Mouse (Mus musculus): ENCODE measurements at regions not wholly inside any gene's neighbourhood (a gene's known extent, or its start where the extent isn't known, plus 50 kb on each side); places are given as distances from the start of the nearest gene placed in this dataset.

- no peaks in the 10 kb centered on the region for H3K36me3 ChIP-seq (ENCODE audit: control insufficient read depth, insufficient read depth, low read length)
- H3K4me2 ChIP-seq (replicated peaks; ENCODE audit: low read depth, low read length) = no peak overlapping the region
- WGBS = 94% methylated on average over 6 of the region's 6 CpGs
- no peaks in the 10 kb centered on the region for H3K27me3 ChIP-seq (ENCODE audit: control insufficient read depth, insufficient read depth, low read length)
- no peaks in the 10 kb centered on the region for H3K4me1 ChIP-seq (ENCODE audit: control insufficient read depth, insufficient read depth, low read length)
- H3K27ac ChIP-seq (ENCODE audit: low read length) = no peak overlapping the region
- H3K9me3 ChIP-seq (ENCODE audit: control insufficient read depth, low read depth, low read length) = no peaks in the 10 kb centered on the region
- H3K4me3 ChIP-seq (ENCODE audit: low read depth, low read length) = no peak overlapping the region
- no peak for ATAC-seq (ENCODE audit: insufficient number of reproducible peaks, insufficient read depth, low FRiP score, low read depth)
- H3K9ac ChIP-seq (replicated peaks; ENCODE audit: low read depth, low read length) = no peak overlapping the region
Observed at GRCm38 (mm10) chr6:143490019-143490418, 323.0 kb downstream of the Etnk1 start.

- ATAC-seq (ENCODE audit: insufficient number of reproducible peaks, insufficient read depth, low FRiP score, low read depth) = no peak
- Histone ChIP-seq H3K4me3 (ENCODE audit: low read depth, low read length) (no peak overlapping the region), H3K27ac (ENCODE audit: low read length) (no peak overlapping the region), H3K9me3 (ENCODE audit: control insufficient read depth, low read depth, low read length) (no peaks in the 10 kb centered on the region), H3K4me2 (replicated peaks; ENCODE audit: low read depth, low read length) (no peak overlapping the region), H3K27me3 (ENCODE audit: control insufficient read depth, insufficient read depth, low read length) (no peaks in the 10 kb centered on the region), H3K36me3 (ENCODE audit: control insufficient read depth, insufficient read depth, low read length) (no peaks in the 10 kb centered on the region), H3K9ac (replicated peaks; ENCODE audit: low read depth, low read length) (no peak overlapping the region), H3K4me1 (ENCODE audit: control insufficient read depth, insufficient read depth, low read length) (no peaks in the 10 kb centered on the region)
- WGBS = 92% methylated on average over 5 of the region's 5 CpGs
Observed at GRCm38 (mm10) chr6:143491380-143491779, 324.4 kb downstream of the Etnk1 start.

- H3K27me3 ChIP-seq (ENCODE audit: control insufficient read depth, insufficient read depth, low read length) = no peaks in the 10 kb centered on the region
- ATAC-seq (ENCODE audit: insufficient number of reproducible peaks, insufficient read depth, low FRiP score, low read depth) = no peak
- WGBS = 71% methylated on average over 3 of the region's 3 CpGs
- no peak overlapping the region for H3K9ac ChIP-seq (replicated peaks; ENCODE audit: low read depth, low read length)
- no peak overlapping the region for H3K4me3 ChIP-seq (ENCODE audit: low read depth, low read length)
- H3K36me3 ChIP-seq (ENCODE audit: control insufficient read depth, insufficient read depth, low read length) = no peaks in the 10 kb centered on the region
- H3K27ac ChIP-seq (ENCODE audit: low read length) = no peak overlapping the region
- H3K9me3 ChIP-seq (ENCODE audit: control insufficient read depth, low read depth, low read length) = no peaks in the 10 kb centered on the region
- no peak overlapping the region for H3K4me2 ChIP-seq (replicated peaks; ENCODE audit: low read depth, low read length)
- no peaks in the 10 kb centered on the region for H3K4me1 ChIP-seq (ENCODE audit: control insufficient read depth, insufficient read depth, low read length)
Observed at GRCm38 (mm10) chr6:143493543-143493942, 326.5 kb downstream of the Etnk1 start.

- H3K4me3 ChIP-seq (ENCODE audit: low read depth, low read length) = no peak overlapping the region
- H3K4me2 ChIP-seq (replicated peaks; ENCODE audit: low read depth, low read length) = no peak overlapping the region
- no peaks in the 10 kb centered on the region for H3K9me3 ChIP-seq (ENCODE audit: control insufficient read depth, low read depth, low read length)
- H3K27ac ChIP-seq (ENCODE audit: low read length) = no peak overlapping the region
- no peaks in the 10 kb centered on the region for H3K36me3 ChIP-seq (ENCODE audit: control insufficient read depth, insufficient read depth, low read length)
- ATAC-seq (ENCODE audit: insufficient number of reproducible peaks, insufficient read depth, low FRiP score, low read depth) = no peak
- no peak overlapping the region for H3K9ac ChIP-seq (replicated peaks; ENCODE audit: low read depth, low read length)
- 75% methylated on average over 11 of the region's 11 CpGs for WGBS
- no peaks in the 10 kb centered on the region for H3K4me1 ChIP-seq (ENCODE audit: control insufficient read depth, insufficient read depth, low read length)
- no peaks in the 10 kb centered on the region for H3K27me3 ChIP-seq (ENCODE audit: control insufficient read depth, insufficient read depth, low read length)
Observed at GRCm38 (mm10) chr6:143494341-143494740, 327.3 kb downstream of the Etnk1 start.

GRCm38 (mm10) chr6:143494886-143495285 is 327.9 kb downstream of the Etnk1 start:
- H3K9me3 ChIP-seq (ENCODE audit: control insufficient read depth, low read depth, low read length) = no peaks in the 10 kb centered on the region
- H3K36me3 ChIP-seq (ENCODE audit: control insufficient read depth, insufficient read depth, low read length) = no peaks in the 10 kb centered on the region
- no peaks in the 10 kb centered on the region for H3K4me1 ChIP-seq (ENCODE audit: control insufficient read depth, insufficient read depth, low read length)
- H3K4me2 ChIP-seq (replicated peaks; ENCODE audit: low read depth, low read length) = no peak overlapping the region
- H3K4me3 ChIP-seq (ENCODE audit: low read depth, low read length) = no peak overlapping the region
- no peak overlapping the region for H3K27ac ChIP-seq (ENCODE audit: low read length)
- ATAC-seq (ENCODE audit: insufficient number of reproducible peaks, insufficient read depth, low FRiP score, low read depth) = no peak
- 40% methylated on average over 7 of the region's 7 CpGs for WGBS
- no peak overlapping the region for H3K9ac ChIP-seq (replicated peaks; ENCODE audit: low read depth, low read length)
- no peaks in the 10 kb centered on the region for H3K27me3 ChIP-seq (ENCODE audit: control insufficient read depth, insufficient read depth, low read length)

- H3K27ac ChIP-seq (ENCODE audit: low read length) = no peak overlapping the region
- H3K4me1 ChIP-seq (ENCODE audit: control insufficient read depth, insufficient read depth, low read length) = peaks cover 5% of the 10 kb centered on the region; the same call in 1 of the 2 replicates
- ATAC-seq (ENCODE audit: insufficient number of reproducible peaks, insufficient read depth, low FRiP score, low read depth) = no peak
- H3K4me2 ChIP-seq (replicated peaks; ENCODE audit: low read depth, low read length) = no peak overlapping the region
- no peaks in the 10 kb centered on the region for H3K27me3 ChIP-seq (ENCODE audit: control insufficient read depth, insufficient read depth, low read length)
- H3K4me3 ChIP-seq (ENCODE audit: low read depth, low read length) = no peak overlapping the region
- no peaks in the 10 kb centered on the region for H3K36me3 ChIP-seq (ENCODE audit: control insufficient read depth, insufficient read depth, low read length)
- WGBS = 76% methylated on average over 14 of the region's 14 CpGs
- no peaks in the 10 kb centered on the region for H3K9me3 ChIP-seq (ENCODE audit: control insufficient read depth, low read depth, low read length)
- H3K9ac ChIP-seq (replicated peaks; ENCODE audit: low read depth, low read length) = no peak overlapping the region
Observed at GRCm38 (mm10) chr6:143498764-143499163, 331.7 kb downstream of the Etnk1 start.

- 76% methylated on average over 19 of the region's 19 CpGs for WGBS
- no peak overlapping the region for H3K27ac ChIP-seq (ENCODE audit: low read length)
- no peaks in the 10 kb centered on the region for H3K9me3 ChIP-seq (ENCODE audit: control insufficient read depth, low read depth, low read length)
- no peak overlapping the region for H3K4me2 ChIP-seq (replicated peaks; ENCODE audit: low read depth, low read length)
- H3K27me3 ChIP-seq (ENCODE audit: control insufficient read depth, insufficient read depth, low read length) = no peaks in the 10 kb centered on the region
- peaks cover 5% of the 10 kb centered on the region; the same call in 1 of the 2 replicates for H3K4me1 ChIP-seq (ENCODE audit: control insufficient read depth, insufficient read depth, low read length)
- H3K36me3 ChIP-seq (ENCODE audit: control insufficient read depth, insufficient read depth, low read length) = no peaks in the 10 kb centered on the region
- H3K4me3 ChIP-seq (ENCODE audit: low read depth, low read length) = no peak overlapping the region
- no peak for ATAC-seq (ENCODE audit: insufficient number of reproducible peaks, insufficient read depth, low FRiP score, low read depth)
- H3K9ac ChIP-seq (replicated peaks; ENCODE audit: low read depth, low read length) = no peak overlapping the region
Observed at GRCm38 (mm10) chr6:143499259-143500043, 332.4 kb downstream of the Etnk1 start.

GRCm38 (mm10) chr6:143502803-143503202 is 335.8 kb downstream of the Etnk1 start:
- no peak for ATAC-seq (ENCODE audit: insufficient number of reproducible peaks, insufficient read depth, low FRiP score, low read depth)
- Histone ChIP-seq H3K27ac (ENCODE audit: low read length) (no peak overlapping the region), H3K9ac (replicated peaks; ENCODE audit: low read depth, low read length) (no peak overlapping the region), H3K4me3 (ENCODE audit: low read depth, low read length) (no peak overlapping the region), H3K9me3 (ENCODE audit: control insufficient read depth, low read depth, low read length) (no peaks in the 10 kb centered on the region), H3K4me2 (replicated peaks; ENCODE audit: low read depth, low read length) (no peak overlapping the region), H3K27me3 (ENCODE audit: control insufficient read depth, insufficient read depth, low read length) (no peaks in the 10 kb centered on the region), H3K4me1 (ENCODE audit: control insufficient read depth, insufficient read depth, low read length) (peaks cover 5% of the 10 kb centered on the region; the same call in 1 of the 2 replicates), H3K36me3 (ENCODE audit: control insufficient read depth, insufficient read depth, low read length) (no peaks in the 10 kb centered on the region)
- WGBS = 77% methylated on average over 8 of the region's 8 CpGs

GRCm38 (mm10) chr6:143503953-143504352 is 336.9 kb downstream of the Etnk1 start:
- H3K9me3 ChIP-seq (ENCODE audit: control insufficient read depth, low read depth, low read length) = no peaks in the 10 kb centered on the region
- no peak for ATAC-seq (ENCODE audit: insufficient number of reproducible peaks, insufficient read depth, low FRiP score, low read depth)
- no peak overlapping the region for H3K4me2 ChIP-seq (replicated peaks; ENCODE audit: low read depth, low read length)
- peaks cover 5% of the 10 kb centered on the region; the same call in 1 of the 2 replicates for H3K4me1 ChIP-seq (ENCODE audit: control insufficient read depth, insufficient read depth, low read length)
- no peaks in the 10 kb centered on the region for H3K36me3 ChIP-seq (ENCODE audit: control insufficient read depth, insufficient read depth, low read length)
- H3K27me3 ChIP-seq (ENCODE audit: control insufficient read depth, insufficient read depth, low read length) = no peaks in the 10 kb centered on the region
- no peak overlapping the region for H3K4me3 ChIP-seq (ENCODE audit: low read depth, low read length)
- no peak overlapping the region for H3K9ac ChIP-seq (replicated peaks; ENCODE audit: low read depth, low read length)
- no peak overlapping the region for H3K27ac ChIP-seq (ENCODE audit: low read length)
- 79% methylated on average over 4 of the region's 4 CpGs for WGBS
